Mouse (Mus musculus): Measurements from ENCODE around the gene Pcbp3.
"Not testable (repeated sequence)": the region's sequence is repeated elsewhere in the genome, so short reads cannot be mapped to it uniquely, and the experiment has no call there.

The Pcbp3 gene

GRCm38 (mm10) chr10:76961790-76962489, at the start of gene Pcbp3:
TSS of gene Pcbp3 (minus strand) at chr10:76961887.
- peak; percentile 97 for DNase-seq (ENCODE audit: low spot score in 2 of 2)

GRCm38 (mm10) chr10:77008698-77009097, 47.0 kb upstream of the Pcbp3 start:
- no peak for DNase-seq (ENCODE audit: low spot score in 2 of 2)

- no peak for DNase-seq (ENCODE audit: low spot score in 2 of 2)
These were observed 46.4 kb upstream of the Pcbp3 start for GRCm38 (mm10) chr10:77008109-77008561.

GRCm38 (mm10) chr10:77007433-77008108, 45.9 kb upstream of the Pcbp3 start:
- no peak for DNase-seq (ENCODE audit: low spot score in 2 of 2)

GRCm38 (mm10) chr10:77004936-77005335, 43.2 kb upstream of the Pcbp3 start:
- no peak for DNase-seq (ENCODE audit: low spot score in 2 of 2)

GRCm38 (mm10) chr10:76997759-76998513, 36.2 kb upstream of the Pcbp3 start:
- no peak for DNase-seq (ENCODE audit: low spot score in 2 of 2)

GRCm38 (mm10) chr10:76992456-76992855, 30.8 kb upstream of the Pcbp3 start:
- DNase-seq (ENCODE audit: low spot score in 2 of 2) = no peak

GRCm38 (mm10) chr10:76988586-76988985, 26.9 kb upstream of the Pcbp3 start:
- DNase-seq (ENCODE audit: low spot score in 2 of 2) = no peak

GRCm38 (mm10) chr10:76978042-76978441, 16.4 kb upstream of the Pcbp3 start:
- DNase-seq (ENCODE audit: low spot score in 2 of 2) = no peak

- DNase-seq (ENCODE audit: low spot score in 2 of 2) = no peak
These were observed 15.0 kb upstream of the Pcbp3 start for GRCm38 (mm10) chr10:76976699-76977098.

GRCm38 (mm10) chr10:76973797-76974436, 12.2 kb upstream of the Pcbp3 start:
- DNase-seq (ENCODE audit: low spot score in 2 of 2) = no peak

GRCm38 (mm10) chr10:76972318-76972717, 10.6 kb upstream of the Pcbp3 start:
- DNase-seq (ENCODE audit: low spot score in 2 of 2) = not testable (repeated sequence)

- no peak for DNase-seq (ENCODE audit: low spot score in 2 of 2)
These were observed 9.3 kb upstream of the Pcbp3 start for GRCm38 (mm10) chr10:76970974-76971373.

GRCm38 (mm10) chr10:76964436-76964835, 2.7 kb upstream of the Pcbp3 start:
- no peak for DNase-seq (ENCODE audit: low spot score in 2 of 2)

- DNase-seq (ENCODE audit: low spot score in 2 of 2) = no peak
These were observed 2.3 kb upstream of the Pcbp3 start for GRCm38 (mm10) chr10:76963997-76964396.

GRCm38 (mm10) chr10:76961156-76961555, 531 bp downstream of the Pcbp3 start:
- DNase-seq (ENCODE audit: low spot score in 2 of 2) = no peak

- DNase-seq (ENCODE audit: low spot score in 2 of 2) = no peak
These were observed 3.5 kb downstream of the Pcbp3 start for GRCm38 (mm10) chr10:76958201-76958600.

GRCm38 (mm10) chr10:76956200-76956599, 5.5 kb downstream of the Pcbp3 start:
- no peak for DNase-seq (ENCODE audit: low spot score in 2 of 2)

GRCm38 (mm10) chr10:76941038-76941437, 20.6 kb downstream of the Pcbp3 start:
- no peak for DNase-seq (ENCODE audit: low spot score in 2 of 2)

- DNase-seq (ENCODE audit: low spot score in 2 of 2) = no peak
These were observed 24.9 kb downstream of the Pcbp3 start for GRCm38 (mm10) chr10:76936827-76937226.

- DNase-seq (ENCODE audit: low spot score in 2 of 2) = no peak
These were observed 26.9 kb downstream of the Pcbp3 start for GRCm38 (mm10) chr10:76934805-76935204.

GRCm38 (mm10) chr10:76931794-76932193, 29.9 kb downstream of the Pcbp3 start:
- no peak for DNase-seq (ENCODE audit: low spot score in 2 of 2)

Data from spleen, postnatal 36 days (tissue).